10 mouse cellular contexts compared by ENCODE assay signal in genomic region chr4:134397732-134398131, GRCm38 (mm10). TPM values are rescaled to one million over a fixed set of nuclear protein-coding genes. Genes with fewer than 3 reads are reported as not detected.
DNase-seq lines count a peak whose midpoint lies in the region; ATAC-seq lines count a peak whose summit lies in the region.
"Had no signal": no experiment of that assay in that cellular context is flagged by ENCODE, and none has a peak within 500 bp of the region (broad histone marks: within the 10 kb centered on the region; RNA-seq: fewer than 3 reads in every experiment).

No protein-coding gene starts in this region.

- peak overlapping the region; percentile 42; the same call in 1 of the 2 replicates for H3K9ac ChIP-seq in hindbrain, embryonic 14.5 days
- H3K9ac ChIP-seq in hindbrain, embryonic 11.5 days (ENCODE audit: low read depth, low read length) = no peak overlapping the region
- peak overlapping the region; percentile 2; the same call in 1 of the 2 replicates for H3K9ac ChIP-seq in lung, embryonic 15.5 days
- H3K9ac ChIP-seq in intestine, embryonic 16.5 days (ENCODE audit: low read depth, low read length) = peak overlapping the region; percentile 49
- H3K9ac ChIP-seq in liver, embryonic 15.5 days = no peak overlapping the region
- H3K9ac ChIP-seq: midbrain, embryonic 15.5 days had no signal

- H3K9me3 ChIP-seq in hindbrain, embryonic 14.5 days (ENCODE audit: control insufficient read depth, low read length) = no peaks in the 10 kb centered on the region
- no peaks in the 10 kb centered on the region for H3K9me3 ChIP-seq in hindbrain, embryonic 11.5 days (ENCODE audit: control insufficient read depth, low read length)
- no peaks in the 10 kb centered on the region for H3K9me3 ChIP-seq in lung, embryonic 15.5 days
- no peaks in the 10 kb centered on the region for H3K9me3 ChIP-seq in intestine, embryonic 16.5 days (ENCODE audit: control insufficient read depth, low read length)
- no peaks in the 10 kb centered on the region for H3K9me3 ChIP-seq in liver, embryonic 15.5 days (replicated peaks)
- H3K9me3 ChIP-seq: midbrain, embryonic 15.5 days had no signal

- no peak overlapping the region for H3K4me3 ChIP-seq in hindbrain, embryonic 14.5 days (replicated peaks; ENCODE audit: low read length)
- H3K4me3 ChIP-seq in hindbrain, embryonic 11.5 days (ENCODE audit: low read depth, low read length) = no peak overlapping the region
- H3K4me3 ChIP-seq in lung, embryonic 15.5 days = no peak overlapping the region
- H3K4me3 ChIP-seq in intestine, embryonic 16.5 days (ENCODE audit: low read length) = peak overlapping the region; percentile 56
- H3K4me3 ChIP-seq in liver, embryonic 15.5 days (replicated peaks) = peak overlapping the region; percentile 57; the same call in 1 of the 2 replicates

- H3K27me3 ChIP-seq in hindbrain, embryonic 14.5 days (ENCODE audit: control insufficient read depth, insufficient read depth, low read length) = no peaks in the 10 kb centered on the region
- H3K27me3 ChIP-seq in hindbrain, embryonic 11.5 days (ENCODE audit: control insufficient read depth, insufficient read depth, low read length) = no peaks in the 10 kb centered on the region
- no peaks in the 10 kb centered on the region for H3K27me3 ChIP-seq in lung, embryonic 15.5 days
- H3K27me3 ChIP-seq in intestine, embryonic 16.5 days (replicated peaks; ENCODE audit: control insufficient read depth, insufficient read depth, low read length) = no peaks in the 10 kb centered on the region
- peaks cover 8% of the 10 kb centered on the region for H3K27me3 ChIP-seq in liver, embryonic 15.5 days
- H3K27me3 ChIP-seq: midbrain, embryonic 15.5 days had no signal

- no peak for ATAC-seq in hindbrain, embryonic 14.5 days (ENCODE audit: low FRiP score)
- ATAC-seq in hindbrain, embryonic 11.5 days (ENCODE audit: low FRiP score) = no peak
- no peak for ATAC-seq in lung, embryonic 15.5 days (ENCODE audit: borderline replicate concordance, extremely low read depth, low FRiP score, low TSS enrichment)
- ATAC-seq in intestine, embryonic 16.5 days = no peak
- ATAC-seq in liver, embryonic 15.5 days (ENCODE audit: insufficient read depth) = no peak
- ATAC-seq: midbrain, embryonic 15.5 days had no signal

- 0 out of 2 replicates have a peak overlapping the region, but pooled peaks have one; percentile 97 for H3K4me2 ChIP-seq in hindbrain, embryonic 14.5 days (replicated peaks)
- H3K4me2 ChIP-seq in hindbrain, embryonic 11.5 days (replicated peaks; ENCODE audit: low read depth, low read length) = no peak overlapping the region
- peak overlapping the region; percentile 82 for H3K4me2 ChIP-seq in lung, embryonic 15.5 days
- H3K4me2 ChIP-seq in intestine, embryonic 16.5 days (ENCODE audit: low read depth, low read length) = peak overlapping the region; percentile 83
- peak overlapping the region; percentile 80; the same call in 1 of the 2 replicates for H3K4me2 ChIP-seq in liver, embryonic 15.5 days

- DNase-seq in hindbrain, embryonic 14.5 days (ENCODE audit: low spot score) = no peak
- DNase-seq in hindbrain, embryonic 11.5 days (ENCODE audit: low spot score) = no peak
- DNase-seq in lung, adult 18-20 months = no peak
- DNase-seq in adrenal gland, postnatal 36 days = no peak
- DNase-seq: thymus, adult 18-20 months had no signal

- peaks cover 31% of the 10 kb centered on the region; the same call in 1 of the 2 replicates for H3K4me1 ChIP-seq in hindbrain, embryonic 14.5 days (replicated peaks; ENCODE audit: control insufficient read depth, insufficient read depth, low read length)
- H3K4me1 ChIP-seq in hindbrain, embryonic 11.5 days (replicated peaks; ENCODE audit: control insufficient read depth, insufficient read depth, low read length) = peaks cover 5% of the 10 kb centered on the region
- peaks cover 34% of the 10 kb centered on the region for H3K4me1 ChIP-seq in lung, embryonic 15.5 days
- H3K4me1 ChIP-seq in intestine, embryonic 16.5 days (ENCODE audit: control insufficient read depth, insufficient read depth, low read length) = peaks cover 24% of the 10 kb centered on the region
- H3K4me1 ChIP-seq in liver, embryonic 15.5 days (replicated peaks) = peaks cover 51% of the 10 kb centered on the region

- H3K27ac ChIP-seq in hindbrain, embryonic 14.5 days = no peak overlapping the region
- H3K27ac ChIP-seq in hindbrain, embryonic 11.5 days (ENCODE audit: low read depth, low read length) = no peak overlapping the region
- peak overlapping the region; percentile 86 for H3K27ac ChIP-seq in lung, embryonic 15.5 days
- H3K27ac ChIP-seq in intestine, embryonic 16.5 days (ENCODE audit: low read length) = peak overlapping the region; percentile 97
- H3K27ac ChIP-seq in liver, embryonic 15.5 days (replicated peaks) = peak overlapping the region; percentile 78; the same call in 1 of the 2 replicates

- 90% methylated on average over 9 of the region's 9 CpGs for WGBS in hindbrain, embryonic 14.5 days
- WGBS in hindbrain, embryonic 11.5 days = 90% methylated on average over 9 of the region's 9 CpGs
- 78% methylated on average over 9 of the region's 9 CpGs for WGBS in lung, embryonic 15.5 days
- 81% methylated on average over 9 of the region's 9 CpGs for WGBS in intestine, embryonic 16.5 days
- 75% methylated on average over 9 of the region's 9 CpGs for WGBS in liver, embryonic 15.5 days (ENCODE audit: insufficient replicate concordance)

- H3K36me3 ChIP-seq in hindbrain, embryonic 14.5 days (replicated peaks; ENCODE audit: control insufficient read depth, insufficient read depth) = no peaks in the 10 kb centered on the region
- no peaks in the 10 kb centered on the region for H3K36me3 ChIP-seq in hindbrain, embryonic 11.5 days (ENCODE audit: control insufficient read depth, insufficient read depth, low read length)
- H3K36me3 ChIP-seq in lung, embryonic 15.5 days = no peaks in the 10 kb centered on the region
- H3K36me3 ChIP-seq in intestine, embryonic 16.5 days (ENCODE audit: control insufficient read depth, insufficient read depth, low read length) = no peaks in the 10 kb centered on the region
- no peaks in the 10 kb centered on the region for H3K36me3 ChIP-seq in liver, embryonic 15.5 days (replicated peaks)
- H3K36me3 ChIP-seq: midbrain, embryonic 15.5 days had no signal

RNA-seq across cellular contexts. Expression of gene Pafah2, which starts 1.6 kb away (rescaled TPM):
- 6.8 and 6.9 TPM in 2 replicates for polyA plus RNA-seq in hindbrain, embryonic 14.5 days (2014; fragmentation: Nextera tagmentation; extraction: Ambion mirVana)
- polyA plus RNA-seq in hindbrain, embryonic 11.5 days (2014; fragmentation: Nextera tagmentation; extraction: Ambion mirVana) = 7.9 and 10.2 TPM in 2 replicates
- polyA plus RNA-seq in lung, embryonic 15.5 days (2015; fragmentation: Nextera tagmentation; extraction: Ambion mirVana) = 10.6 and 12.6 TPM in 2 replicates
- polyA plus RNA-seq in intestine, embryonic 16.5 days (2015; fragmentation: Nextera tagmentation; extraction: Ambion mirVana) = 61.6 and 69.2 TPM in 2 replicates
- polyA plus RNA-seq in liver, embryonic 15.5 days (2015; fragmentation: Nextera tagmentation; extraction: Ambion mirVana) = 5.4 and 6.8 TPM in 2 replicates
- total RNA-seq in adrenal gland, postnatal 36 days (2021) = 10 to 100 TPM; 14.7 to 16.0 TPM

RNA-seq across cellular contexts. Expression of gene Extl1, which starts 14.1 kb away (rescaled TPM):
- 0.30 and 0.58 TPM in 2 replicates for polyA plus RNA-seq in hindbrain, embryonic 14.5 days (2014; fragmentation: Nextera tagmentation; extraction: Ambion mirVana)
- 0.18 and 0.26 TPM in 2 replicates for polyA plus RNA-seq in hindbrain, embryonic 11.5 days (2014; fragmentation: Nextera tagmentation; extraction: Ambion mirVana)
- 2.7 and 2.8 TPM in 2 replicates for polyA plus RNA-seq in lung, embryonic 15.5 days (2015; fragmentation: Nextera tagmentation; extraction: Ambion mirVana)
- polyA plus RNA-seq in intestine, embryonic 16.5 days (2015; fragmentation: Nextera tagmentation; extraction: Ambion mirVana) = 1.6 and 1.7 TPM in 2 replicates
- polyA plus RNA-seq in liver, embryonic 15.5 days (2015; fragmentation: Nextera tagmentation; extraction: Ambion mirVana) = 0.09 and 0.22 TPM in 2 replicates
- 1 to 10 TPM; 1.7 to 2.3 TPM for total RNA-seq in adrenal gland, postnatal 36 days (2021)

RNA-seq across cellular contexts. Expression of gene Slc30a2, which starts 54.8 kb away (rescaled TPM):
- 0.13 and 0.14 TPM in 2 replicates for polyA plus RNA-seq in hindbrain, embryonic 14.5 days (2014; fragmentation: Nextera tagmentation; extraction: Ambion mirVana)
- not detected in 2 replicates for polyA plus RNA-seq in hindbrain, embryonic 11.5 days (2014; fragmentation: Nextera tagmentation; extraction: Ambion mirVana)
- 0.26 and 0.43 TPM in 2 replicates for polyA plus RNA-seq in lung, embryonic 15.5 days (2015; fragmentation: Nextera tagmentation; extraction: Ambion mirVana)
- polyA plus RNA-seq in intestine, embryonic 16.5 days (2015; fragmentation: Nextera tagmentation; extraction: Ambion mirVana) = 7.4 and 10.6 TPM in 2 replicates
- 0.06 TPM in 1 of 2 replicates, not detected in the other for polyA plus RNA-seq in liver, embryonic 15.5 days (2015; fragmentation: Nextera tagmentation; extraction: Ambion mirVana)
- total RNA-seq in adrenal gland, postnatal 36 days (2021) = 10 to 100 TPM; 21.6 to 41.1 TPM
- total RNA-seq: left cerebral cortex, postnatal 10 days had no signal

Comparison
In these comparisons a context has a peak if more than half of its experiments do, and no peak if none do; other contexts are left out.
1. H3K9ac ChIP-seq: peak in hindbrain, embryonic 14.5 days (single experiment), lung, embryonic 15.5 days (single experiment) and intestine, embryonic 16.5 days (single experiment); none in hindbrain, embryonic 11.5 days (single experiment) and liver, embryonic 15.5 days (single experiment).
2. H3K27ac ChIP-seq: peak in lung, embryonic 15.5 days (single experiment), intestine, embryonic 16.5 days (single experiment) and liver, embryonic 15.5 days (single experiment); none in hindbrain, embryonic 14.5 days (single experiment) and hindbrain, embryonic 11.5 days (single experiment).
3. H3K4me3 ChIP-seq: peak in intestine, embryonic 16.5 days (single experiment) and liver, embryonic 15.5 days (single experiment); none in hindbrain, embryonic 14.5 days (single experiment), hindbrain, embryonic 11.5 days (single experiment) and lung, embryonic 15.5 days (single experiment).